Mouse (Mus musculus) G1E (cell line): ENCODE measurements around the gene Zfp57.

Experiments used
- CTCF ChIP-seq: IDR thresholded peaks from 2 replicates; pipeline ENCODE4 v1.5.1; 2012; ENCODE audit warnings: low read depth, low read length, inconsistent platforms, mixed read lengths
- GATA1 ChIP-seq: IDR thresholded peaks from 2 replicates; pipeline ENCODE4 v1.6.1; 2012; ENCODE audit warnings: borderline replicate concordance, low read length, inconsistent platforms, mixed read lengths
- TAL1 ChIP-seq: conservative IDR thresholded peaks from 2 replicates; pipeline ENCODE4 v1.6.1; 2012; ENCODE audit warnings: low read depth, low read length, inconsistent platforms, mixed read lengths

- TF ChIP-seq TAL1 (no peak), CTCF (no peak), GATA1 (no peak)
These were observed 28.2 kb upstream of the Zfp57 start for GRCm38 (mm10) chr17:36972791-36973190.
